ENCODE assay signal across 8 mouse cellular contexts in the genomic region with DNA sequence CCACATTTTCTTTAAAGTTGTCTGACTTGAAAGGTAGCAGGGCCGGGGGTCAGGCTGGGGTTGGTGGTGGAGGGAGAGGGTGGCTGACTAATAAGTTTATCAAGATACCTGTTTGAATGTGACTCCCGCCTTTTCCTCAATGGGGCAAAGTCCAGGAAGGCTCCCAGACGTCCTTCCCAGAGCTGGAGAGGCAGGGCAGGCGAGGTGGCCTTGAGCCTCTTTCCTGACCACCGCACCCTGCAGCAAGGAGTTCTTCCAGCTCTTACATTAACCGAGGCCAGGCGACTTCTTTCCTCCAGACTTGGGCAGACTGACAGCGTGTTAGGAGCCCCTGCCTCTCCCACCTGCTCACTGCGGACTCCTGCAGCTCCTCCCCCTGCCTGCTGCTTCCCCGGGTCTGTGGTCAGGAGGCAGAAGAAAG. TPM values are rescaled to one million over a fixed set of nuclear protein-coding genes. Genes with fewer than 3 reads are reported as not detected.
A peak's percentile ranks its signal among the peaks of the same experiment; 100 is the strongest.
DNase-seq lines count a peak whose midpoint lies in the region; ATAC-seq lines count a peak whose summit lies in the region.

No protein-coding gene starts in this region.

- WGBS in forebrain, embryonic 13.5 days = 2% methylated on average over 10 of the region's 10 CpGs
- WGBS in neural tube, embryonic 15.5 days = 3% methylated on average over 10 of the region's 10 CpGs

- peak overlapping the region; percentile 97 for H3K4me2 ChIP-seq in forebrain, embryonic 13.5 days
- H3K4me2 ChIP-seq in neural tube, embryonic 15.5 days = peak overlapping the region; percentile 99

- no peaks in the 10 kb centered on the region for H3K36me3 ChIP-seq in forebrain, embryonic 13.5 days (ENCODE audit: poor library complexity, severe bottlenecking)
- no peaks in the 10 kb centered on the region for H3K36me3 ChIP-seq in neural tube, embryonic 15.5 days

- DNase-seq in cerebellum, postnatal 14 days = peak; percentile 20 to 22
- DNase-seq in ES-CJ7 (ENCODE audit: low read depth, low spot score) = peak; percentile 58
- peak; percentile 61 for DNase-seq in kidney, postnatal 14 days
- no peak for DNase-seq in ovary, postnatal 10 days (ENCODE audit: low spot score)

- peak overlapping the region; percentile 68 for H3K9ac ChIP-seq in forebrain, embryonic 13.5 days
- H3K9ac ChIP-seq in neural tube, embryonic 15.5 days (replicated peaks) = no peak overlapping the region

- no peaks in the 10 kb centered on the region for H3K9me3 ChIP-seq in forebrain, embryonic 13.5 days (replicated peaks)
- no peaks in the 10 kb centered on the region for H3K9me3 ChIP-seq in neural tube, embryonic 15.5 days (replicated peaks)

- no peak overlapping the region for H3K27ac ChIP-seq in forebrain, embryonic 13.5 days
- H3K27ac ChIP-seq in neural tube, embryonic 15.5 days (replicated peaks) = no peak overlapping the region

- H3K4me3 ChIP-seq in forebrain, embryonic 13.5 days = peak overlapping the region; percentile 57
- H3K4me3 ChIP-seq in neural tube, embryonic 15.5 days (replicated peaks) = peak overlapping the region; percentile 54

- peaks cover 74% of the 10 kb centered on the region for H3K27me3 ChIP-seq in forebrain, embryonic 13.5 days
- peaks cover 52% of the 10 kb centered on the region for H3K27me3 ChIP-seq in neural tube, embryonic 15.5 days (replicated peaks)

- no peak for ATAC-seq in cerebellum, adult (ENCODE audit: insufficient number of reproducible peaks, low FRiP score, low TSS enrichment)
- no peak for ATAC-seq in forebrain, embryonic 13.5 days
- ATAC-seq in neural tube, embryonic 15.5 days (ENCODE audit: low FRiP score) = no peak
- ATAC-seq in activated CD4-positive, CD25-positive, alpha-beta regulatory T cell, adult 4 months = no peak

- H3K4me1 ChIP-seq in forebrain, embryonic 13.5 days = peaks cover 26% of the 10 kb centered on the region
- H3K4me1 ChIP-seq in neural tube, embryonic 15.5 days = peaks cover 26% of the 10 kb centered on the region

RNA-seq across cellular contexts. Expression of gene Plekha6, which starts 0.6 kb away (rescaled TPM):
- polyA plus RNA-seq in forebrain, embryonic 13.5 days (2015; fragmentation: Nextera tagmentation; extraction: Ambion mirVana) = 13.5 and 14.9 TPM in 2 replicates
- polyA plus RNA-seq in neural tube, embryonic 15.5 days (2015; fragmentation: Nextera tagmentation; extraction: Ambion mirVana) = 17.1 and 20.5 TPM in 2 replicates
- polyA plus RNA-seq in activated CD4-positive, CD25-positive, alpha-beta regulatory T cell, adult 4 months (2017; shearing (Covaris generic)) = under 1 TPM in 1 of 2 experiments, not detected in 1; 0.06 TPM

RNA-seq across cellular contexts. Expression of gene Ppp1r15b, which starts 33.7 kb away (rescaled TPM):
- polyA plus RNA-seq in forebrain, embryonic 13.5 days (2015; fragmentation: Nextera tagmentation; extraction: Ambion mirVana) = 34.8 and 38.6 TPM in 2 replicates
- 23.4 and 25.4 TPM in 2 replicates for polyA plus RNA-seq in neural tube, embryonic 15.5 days (2015; fragmentation: Nextera tagmentation; extraction: Ambion mirVana)
- 10 to 100 TPM; 21.7 to 22.4 TPM for polyA plus RNA-seq in activated CD4-positive, CD25-positive, alpha-beta regulatory T cell, adult 4 months (2017; shearing (Covaris generic))

Comparison
In these comparisons a context has a peak if more than half of its experiments do, and no peak if none do; other contexts are left out.
1. RNA of gene Plekha6, which starts 0.6 kb away (polyA plus RNA-seq): 17.1 to 20.5 TPM in neural tube, embryonic 15.5 days and 13.5 to 14.9 TPM in forebrain, embryonic 13.5 days; 0.06 TPM in activated CD4-positive, CD25-positive, alpha-beta regulatory T cell, adult 4 months; every median in the first group is over 10 times any median in the second.